Mouse (Mus musculus): ENCODE data around the gene Cdc6.

The Cdc6 gene

GRCm38 (mm10) chr11:98942555-98942922 is 34.9 kb downstream of the Cdc6 start:
- no peak for DNase-seq (ENCODE audit: low read depth in 2 of 2, low spot score in 2 of 2)

DNA sequence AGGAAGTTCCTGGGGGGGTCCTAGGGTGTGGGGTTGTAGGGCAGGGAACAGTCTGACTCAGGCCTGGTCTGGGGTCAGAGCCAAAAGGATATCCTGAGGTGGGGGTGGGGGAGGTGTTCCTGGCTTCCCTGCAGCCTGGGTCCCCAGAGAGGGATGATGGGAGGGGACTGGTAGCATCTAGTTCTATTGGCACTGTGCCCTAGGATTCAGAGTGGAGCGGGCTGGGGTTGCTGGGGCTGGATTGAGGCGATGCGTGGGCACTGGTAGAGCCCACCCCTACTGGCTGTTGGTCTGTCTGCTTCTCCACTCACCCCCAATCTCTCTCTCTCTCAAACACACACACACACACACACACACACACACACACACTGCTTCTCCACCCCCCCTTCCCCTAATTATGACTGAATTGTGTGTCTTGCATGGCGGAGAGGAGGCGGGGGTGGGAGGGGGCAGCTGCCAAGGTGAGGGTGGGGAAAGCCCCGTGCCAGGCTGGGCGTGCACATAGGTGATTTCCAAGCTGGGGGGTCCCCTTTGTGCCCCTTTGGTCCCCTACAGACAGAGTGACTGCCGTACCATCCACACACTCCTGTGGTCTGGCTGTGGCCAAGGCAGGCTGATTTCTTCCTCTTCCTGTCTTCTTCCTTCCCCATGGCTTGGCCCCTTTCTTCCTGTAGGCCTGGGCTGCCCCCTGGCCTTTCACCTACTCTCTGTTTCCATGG is 35.5 kb downstream of the Cdc6 start:
- peak; percentile 59 to 65 for DNase-seq (ENCODE audit: low read depth in 2 of 2, low spot score in 2 of 2)

- DNase-seq (ENCODE audit: low read depth in 2 of 2, low spot score in 2 of 2) = no peak
These were observed 36.3 kb downstream of the Cdc6 start for GRCm38 (mm10) chr11:98943741-98944461.

DNA sequence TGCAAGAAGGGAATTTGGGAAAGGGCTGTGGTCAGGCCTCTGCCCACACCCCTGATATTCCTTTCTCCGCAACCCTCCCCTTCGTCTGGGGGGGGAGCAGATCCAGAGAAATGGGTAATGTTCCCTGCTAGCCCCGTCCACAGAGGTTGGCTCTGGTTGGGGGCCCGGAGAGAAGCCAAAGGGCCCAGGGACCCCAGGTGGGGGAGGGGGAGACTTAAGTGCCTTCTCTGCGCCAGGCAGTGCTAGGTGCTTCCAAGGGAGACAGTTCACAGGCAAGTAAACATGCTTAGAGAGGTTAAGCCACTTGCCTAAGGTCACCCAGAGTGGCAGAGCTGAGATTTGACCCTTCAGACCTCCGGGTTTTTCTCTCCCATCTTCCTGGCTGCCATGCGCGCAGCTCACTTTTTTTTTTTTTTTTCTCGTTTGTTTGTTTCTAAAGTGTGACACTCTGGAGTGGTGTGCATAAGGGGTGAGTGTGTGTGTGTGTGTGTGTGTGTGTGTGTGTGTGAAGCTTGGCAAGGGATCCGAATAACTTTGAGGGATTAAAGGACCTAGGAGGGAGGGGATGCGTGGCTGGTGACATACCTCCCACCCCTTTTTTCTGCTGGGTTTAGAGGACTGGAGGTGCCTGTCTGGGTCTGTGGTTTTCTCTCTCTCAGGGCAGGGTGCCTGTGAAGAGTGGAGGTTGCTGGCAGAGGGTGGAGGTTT is 37.5 kb downstream of the Cdc6 start:
- DNase-seq (ENCODE audit: low read depth in 2 of 2, low spot score in 2 of 2) = peak; percentile 68 to 76

- DNase-seq (ENCODE audit: low read depth in 2 of 2, low spot score in 2 of 2) = no peak
These were observed 38.0 kb downstream of the Cdc6 start for GRCm38 (mm10) chr11:98945605-98945977.

GRCm38 (mm10) chr11:98947969-98948569 is 40.5 kb downstream of the Cdc6 start:
- DNase-seq (ENCODE audit: low read depth in 2 of 2, low spot score in 2 of 2) = no peak

DNA sequence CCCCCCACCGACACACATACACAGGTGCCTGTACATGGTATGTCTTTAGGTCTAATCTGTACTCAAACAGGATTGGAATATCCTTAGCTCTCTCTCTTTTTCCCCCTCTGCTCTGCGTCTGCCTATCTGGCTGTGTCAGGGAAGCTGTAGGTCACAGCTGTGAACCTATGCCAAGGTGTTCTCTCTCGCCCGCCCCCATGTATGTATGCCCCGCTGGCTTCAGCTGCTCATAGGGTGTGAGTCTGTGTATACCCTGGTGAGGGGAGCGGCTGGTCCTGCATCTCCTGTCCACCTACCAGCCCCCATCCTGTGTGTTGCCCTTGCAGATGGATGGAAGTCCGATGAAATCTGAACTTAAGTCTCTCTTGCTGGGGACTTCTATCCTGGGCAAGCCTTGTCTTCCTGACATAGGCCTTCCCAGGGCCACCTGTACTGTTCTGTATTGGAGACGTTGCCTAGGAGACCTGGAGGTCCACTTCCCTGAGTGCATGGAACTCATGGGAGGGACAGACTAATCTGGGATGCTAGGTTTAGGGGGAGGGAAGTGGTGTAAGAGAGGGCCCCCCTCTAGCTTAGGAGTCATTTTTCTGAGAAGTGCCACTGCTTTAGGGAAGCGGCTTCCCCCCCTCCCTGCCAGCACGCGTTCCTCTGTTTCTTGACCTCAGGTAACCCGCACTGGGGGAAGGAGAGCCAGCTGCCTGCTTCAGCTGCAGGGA is 41.8 kb downstream of the Cdc6 start:
- DNase-seq (ENCODE audit: low read depth in 2 of 2, low spot score in 2 of 2) = no peak

DNA sequence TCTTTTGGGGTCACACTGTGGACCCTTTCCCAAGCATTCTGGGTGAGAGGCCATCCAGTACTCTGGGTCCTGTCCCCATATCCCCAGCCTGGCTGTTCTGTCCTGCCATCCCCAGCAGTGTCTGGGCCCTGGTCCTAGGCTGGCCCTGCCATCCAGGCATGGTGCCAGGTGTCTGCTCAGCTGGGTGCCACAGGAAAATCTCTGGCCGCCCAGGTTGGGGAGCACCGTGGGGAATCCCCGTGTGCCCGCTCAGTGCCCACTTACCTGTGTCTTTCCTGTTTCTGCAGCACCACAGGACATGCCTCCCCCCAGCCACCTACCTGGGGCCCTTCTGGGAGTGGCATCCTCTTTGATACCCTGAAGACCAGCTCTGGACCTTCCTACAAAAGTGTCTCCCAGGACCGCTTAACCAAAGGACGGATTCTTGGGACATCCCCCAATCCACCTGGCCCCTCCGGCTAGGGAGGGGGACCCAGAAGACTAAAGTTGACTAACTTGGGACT is 42.4 kb downstream of the Cdc6 start:
- no peak for DNase-seq (ENCODE audit: low read depth in 2 of 2, low spot score in 2 of 2)

- no peak for DNase-seq (ENCODE audit: low read depth in 2 of 2, low spot score in 2 of 2)
These were observed 42.9 kb downstream of the Cdc6 start for GRCm38 (mm10) chr11:98950484-98950883.

DNA sequence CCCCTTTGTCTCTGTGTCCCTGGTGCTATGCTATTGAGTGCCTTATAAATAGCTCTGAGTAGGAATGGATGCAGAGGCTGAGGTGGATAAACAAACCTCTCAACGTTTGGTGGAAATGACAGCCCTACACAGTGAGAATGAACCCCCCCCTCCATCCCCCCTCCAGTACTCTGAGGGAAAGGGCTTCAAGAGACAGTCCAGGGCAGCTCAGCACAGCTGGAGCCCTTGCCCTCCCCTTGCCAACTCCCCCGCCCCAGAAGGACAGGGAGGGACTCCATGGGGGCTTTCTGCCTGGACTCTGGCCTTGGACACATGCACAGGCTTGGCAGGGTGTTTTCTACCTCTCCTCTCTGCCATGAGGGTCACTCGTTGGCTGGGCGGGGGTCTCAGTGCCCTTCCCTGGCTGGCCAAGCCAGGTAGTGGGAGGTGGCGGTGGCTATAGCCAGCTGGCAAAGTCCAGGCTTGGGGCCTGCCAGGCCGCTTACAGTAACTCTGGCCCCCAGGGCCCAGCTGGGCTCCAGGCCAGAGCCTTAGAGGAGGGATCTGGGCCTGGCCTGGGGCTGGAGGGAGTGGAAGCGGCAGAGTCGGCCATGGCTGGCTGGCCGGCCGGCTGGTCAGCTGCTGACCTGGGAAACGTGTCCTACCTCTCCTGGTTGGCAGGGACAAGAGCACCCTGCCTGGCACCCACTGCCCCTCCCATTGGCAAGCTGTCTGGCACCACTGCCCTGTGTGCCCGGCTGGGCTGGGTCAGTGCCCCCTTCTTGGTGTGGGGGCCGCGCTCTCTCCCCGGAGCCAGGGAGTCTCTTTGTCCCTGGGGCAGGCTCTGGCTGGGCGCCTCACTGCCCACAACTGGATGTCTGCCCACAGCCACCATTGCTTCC is 43.7 kb downstream of the Cdc6 start:
- no peak for DNase-seq (ENCODE audit: low read depth in 2 of 2, low spot score in 2 of 2)

DNA sequence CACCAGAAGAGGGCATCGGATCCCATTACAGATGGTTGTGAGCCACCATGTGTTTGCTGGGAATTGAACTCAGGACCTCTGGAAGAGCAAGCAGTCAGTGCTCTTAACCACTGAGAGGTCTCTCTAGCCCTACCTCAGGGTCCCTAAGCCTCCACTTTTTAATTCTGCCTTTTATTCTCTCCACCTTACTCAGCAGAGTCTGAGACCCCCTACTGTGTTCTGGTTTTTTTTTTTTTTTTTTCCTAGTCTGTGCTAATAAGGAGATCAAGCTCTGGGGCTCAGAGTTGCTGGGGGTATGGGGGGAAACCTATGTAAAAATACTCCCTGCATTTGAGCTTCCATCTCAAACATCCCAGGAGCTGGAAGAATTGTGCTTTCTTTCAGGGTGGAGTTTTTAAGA is 44.5 kb downstream of the Cdc6 start:
- no peak for DNase-seq (ENCODE audit: low read depth in 2 of 2, low spot score in 2 of 2)

- no peak for DNase-seq (ENCODE audit: low read depth in 2 of 2, low spot score in 2 of 2)
These were observed 45.1 kb downstream of the Cdc6 start for GRCm38 (mm10) chr11:98952736-98953135.

GRCm38 (mm10) chr11:98953361-98953760 is 45.8 kb downstream of the Cdc6 start:
- no peak for DNase-seq (ENCODE audit: low read depth in 2 of 2, low spot score in 2 of 2)

DNA sequence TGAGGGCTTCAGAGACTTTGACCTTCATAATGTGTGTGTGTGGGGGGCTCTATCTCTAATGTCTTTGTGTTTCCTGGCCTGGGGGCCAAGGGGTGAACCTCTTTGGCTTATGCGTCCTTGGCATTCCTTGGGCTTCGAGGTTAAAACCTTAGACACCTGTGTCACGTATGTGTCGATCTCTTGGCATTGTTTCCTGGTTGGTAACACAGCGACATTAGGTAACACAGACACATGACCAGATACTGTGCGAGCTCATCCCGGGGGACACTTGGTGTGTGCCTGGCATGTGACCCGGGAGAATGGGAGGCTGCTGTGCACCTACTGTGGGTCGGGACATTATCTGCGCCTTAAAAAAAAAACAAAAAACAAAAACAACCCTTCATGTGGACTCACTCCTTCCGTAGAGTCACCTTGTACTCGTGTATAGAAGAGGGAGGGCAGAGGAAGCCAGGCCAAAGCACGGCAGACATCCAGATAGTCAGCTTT is 46.3 kb downstream of the Cdc6 start:
- DNase-seq (ENCODE audit: low read depth in 2 of 2, low spot score in 2 of 2) = no peak

DNA sequence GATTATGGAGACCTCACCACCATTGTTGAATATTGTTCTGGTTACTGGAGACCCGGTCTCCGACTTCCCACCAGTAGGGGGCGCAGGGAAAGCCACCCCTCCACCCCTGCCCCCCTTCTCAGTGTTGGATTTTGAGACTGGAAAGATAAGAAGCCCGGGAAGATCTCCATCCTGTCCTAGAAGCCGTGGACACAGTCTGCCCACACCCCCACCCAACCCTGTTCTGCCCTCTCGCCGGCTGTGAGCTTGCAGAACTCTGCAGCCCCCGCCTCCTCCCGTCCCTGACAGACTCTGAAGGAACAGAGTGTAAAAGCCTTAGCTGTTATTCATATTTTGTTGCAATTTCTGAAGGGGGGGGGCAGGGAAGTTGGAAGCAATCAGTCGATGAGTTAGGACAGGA is 46.8 kb downstream of the Cdc6 start:
- peak in 1 of 2 experiments; percentile 50 for DNase-seq (ENCODE audit: low read depth in 2 of 2, low spot score in 2 of 2)

- no peak for DNase-seq (ENCODE audit: low read depth in 2 of 2, low spot score in 2 of 2)
These were observed 47.5 kb downstream of the Cdc6 start for GRCm38 (mm10) chr11:98954801-98955706.

GRCm38 (mm10) chr11:98955707-98956235 is 48.2 kb downstream of the Cdc6 start:
- no peak for DNase-seq (ENCODE audit: low read depth in 2 of 2, low spot score in 2 of 2)

- DNase-seq (ENCODE audit: low read depth in 2 of 2, low spot score in 2 of 2) = no peak
These were observed 48.7 kb downstream of the Cdc6 start for GRCm38 (mm10) chr11:98956340-98956739.

Measured in CD8-positive naive resting alpha-beta T cell, adult 2 months (primary cell).